Mouse (Mus musculus) large intestine, adult 2 months (tissue): Measurements from ENCODE around the gene Olfr1177-ps. TPM values are rescaled to one million over a fixed set of nuclear protein-coding genes. Genes with fewer than 3 reads are reported as not detected.

Experiments used
- DNase-seq: peaks from one replicate; pipeline ENCODE4 v3.0.0-alpha.2; 2012; ENCODE audit warnings: low read depth, low spot score
- WGBS: fragments of 180-500 bp; shearing (Covaris S2); methylation state at CpG from one replicate; pipeline ENCODE4 v1.1.7; 2018; 5-methylcytosine and 5-hydroxymethylcytosine counted together
- polyA plus RNA-seq: library from polyadenylated mRNA; depleted of rRNA; stranded (reverse); fragments of >200 nt; gene quantifications from 2 replicates; pipeline ENCODE4 v1.2.3, GENCODE M21; 2012; rRNA removed

Olfr1177-ps gene
- not detected in 2 replicates for polyA plus RNA-seq

- WGBS, result 68% methylated on average over 1 of the region's 1 CpGs
- no peak for DNase-seq
Observed at GRCm38 (mm10) chr2:88346392-88346791, at the start of gene Olfr1177-ps. Gene Olfr1177-ps, minus strand, starts transcription at chr2:88346492.

- 80% methylated on average over 1 of the region's 1 CpGs for WGBS
- no peak for DNase-seq
Observed at GRCm38 (mm10) chr2:88386762-88387161, 40.5 kb upstream of the Olfr1177-ps start, which contains the start of gene Olfr1178. Gene Olfr1178, plus strand, starts transcription at chr2:88387062.

GRCm38 (mm10) chr2:88356304-88356703, 10.0 kb upstream of the Olfr1177-ps start:
- under 1% methylated on average over 2 of the region's 2 CpGs for WGBS
- DNase-seq, result peak; percentile 2

GRCm38 (mm10) chr2:88336421-88336820, 9.9 kb downstream of the Olfr1177-ps start, which contains the start of gene Olfr1176:
Gene Olfr1176, plus strand, starts transcription at chr2:88336721.
- DNase-seq, result no peak
- 64% methylated on average over 1 of the region's 1 CpGs for WGBS

- WGBS, result 77% methylated on average over 2 of the region's 2 CpGs
- no peak for DNase-seq
Observed at GRCm38 (mm10) chr2:88327115-88327514, 19.2 kb downstream of the Olfr1177-ps start, which contains the start of gene Olfr1175-ps. Gene Olfr1175-ps, minus strand, starts transcription at chr2:88327215.

GRCm38 (mm10) chr2:88315035-88315434, 31.3 kb downstream of the Olfr1177-ps start, which contains the start of gene Olfr1174-ps:
Gene Olfr1174-ps, minus strand, starts transcription at chr2:88315135.
- no peak for DNase-seq
- 88% methylated on average over 4 of the region's 4 CpGs for WGBS

Other genes with a start within 250 kb of the Olfr1177-ps start
- gene Olfr1166, start 218.2 kb downstream of the Olfr1177-ps start, polyA plus RNA-seq, result not detected in 2 replicates
- gene Olfr1167, start 191.3 kb downstream of the Olfr1177-ps start, polyA plus RNA-seq, result not detected in 2 replicates
- gene Olfr1168, start 164.6 kb downstream of the Olfr1177-ps start, polyA plus RNA-seq, result not detected in 2 replicates
- not detected in 2 replicates for gene Olfr1170, start 118.2 kb downstream of the Olfr1177-ps start, polyA plus RNA-seq
- not detected in 2 replicates for gene Olfr1173, start 66.6 kb downstream of the Olfr1177-ps start, polyA plus RNA-seq
- gene Olfr1174-ps, start 31.4 kb downstream of the Olfr1177-ps start, polyA plus RNA-seq, result not detected in 2 replicates
- gene Olfr1175-ps, start 19.3 kb downstream of the Olfr1177-ps start, polyA plus RNA-seq, result not detected in 2 replicates
- gene Olfr1176, start 9.8 kb downstream of the Olfr1177-ps start, polyA plus RNA-seq, result not detected in 2 replicates
- not detected in 2 replicates for gene Olfr1178, start 40.6 kb upstream of the Olfr1177-ps start, polyA plus RNA-seq
- not detected in 2 replicates for gene Olfr1179, start 60.0 kb upstream of the Olfr1177-ps start, polyA plus RNA-seq
- not detected in 2 replicates for gene Olfr1180, start 72.7 kb upstream of the Olfr1177-ps start, polyA plus RNA-seq
- gene Olfr1181, start 79.7 kb upstream of the Olfr1177-ps start, polyA plus RNA-seq, result not detected in 2 replicates
- gene Gm13757, start 102.6 kb upstream of the Olfr1177-ps start, polyA plus RNA-seq, result not detected in 2 replicates
- not detected in 2 replicates for gene Olfr1183, start 108.4 kb upstream of the Olfr1177-ps start, polyA plus RNA-seq
- not detected in 2 replicates for gene Olfr1184, start 137.1 kb upstream of the Olfr1177-ps start, polyA plus RNA-seq
- not detected in 2 replicates for gene Olfr1185-ps1, start 146.8 kb upstream of the Olfr1177-ps start, polyA plus RNA-seq
- gene Olfr1186, start 172.1 kb upstream of the Olfr1177-ps start, polyA plus RNA-seq, result not detected in 2 replicates
- gene Olfr1188, start 210.4 kb upstream of the Olfr1177-ps start, polyA plus RNA-seq, result not detected in 2 replicates
- gene Olfr1189, start 240.0 kb upstream of the Olfr1177-ps start, polyA plus RNA-seq, result not detected in 2 replicates